Mouse (Mus musculus) leukemia stem cell, adult 10-12 weeks (primary cell): ENCODE measurements around the gene Ptcd1. TPM values are rescaled to one million over a fixed set of nuclear protein-coding genes. Genes with fewer than 3 reads are reported as not detected.

Experiments
- polyA plus RNA-seq: library from polyadenylated mRNA; stranded (reverse); fragments of >175 nt; gene quantifications from 2 replicates; pipeline ENCODE4 v1.2.3, GENCODE M21; 2012; ENCODE audit warnings: low replicate concordance

The Ptcd1 gene
- polyA plus RNA-seq, result 23.7 and 32.9 TPM in 2 replicates

DNA sequence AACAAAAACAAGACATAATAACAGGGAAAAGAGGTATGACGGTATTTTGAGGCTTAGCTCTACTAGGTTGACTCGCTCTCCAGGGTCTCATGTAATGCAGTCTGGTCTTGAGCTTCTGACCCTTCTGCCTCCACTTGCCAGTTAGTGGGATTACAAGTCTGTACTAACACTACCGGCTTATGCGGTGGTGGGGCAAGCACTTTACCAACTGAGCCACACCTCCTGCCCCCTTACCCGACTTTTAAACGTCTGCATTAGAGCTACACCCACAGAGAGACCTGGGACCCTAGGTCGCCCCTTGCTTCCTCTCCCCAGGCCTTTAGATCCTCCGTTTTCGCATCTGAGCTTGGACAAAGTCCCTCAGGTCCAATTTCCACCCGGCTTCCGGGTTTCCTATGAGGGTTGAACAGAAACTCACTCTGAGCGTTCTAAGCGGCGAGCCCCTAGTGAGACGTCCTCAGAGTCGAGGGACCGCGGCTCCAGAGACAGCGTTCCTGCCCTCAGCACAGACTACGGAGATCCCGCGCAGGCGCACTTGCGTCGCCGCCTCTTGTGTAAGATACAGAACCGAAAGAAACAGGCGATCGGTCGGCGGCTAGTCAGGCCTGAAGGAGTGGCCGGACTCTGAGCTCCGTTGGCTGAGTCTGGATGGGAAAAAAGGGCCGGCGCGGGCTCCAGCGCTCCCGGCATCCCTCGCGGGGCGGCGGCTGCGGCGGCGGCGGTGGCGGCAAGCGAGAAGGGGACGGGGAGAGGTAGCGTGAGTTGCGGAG is at the start of gene Ptcd1, which contains the start of gene Cpsf4:
Ptcd1 (minus strand) TSS at position 573 of the 770 bp plus-strand sequence.
Cpsf4 (plus strand) TSS at position 678 of the 770 bp plus-strand sequence.

GRCm38 (mm10) chr5:145203936-145204691 is 37.2 kb upstream of the Ptcd1 start, which contains the start of gene Zkscan5:
TSS of gene Zkscan5 (plus strand) at chr5:145204562.

GRCm38 (mm10) chr5:145201321-145201991 is 34.5 kb upstream of the Ptcd1 start, which contains the start of gene Zkscan14:
TSS of gene Zkscan14 (minus strand) at chr5:145201868.

GRCm38 (mm10) chr5:145191962-145192361 is 25.1 kb upstream of the Ptcd1 start, which contains the start of gene Atp5j2:
TSS of gene Atp5j2 (minus strand) at chr5:145192062.

GRCm38 (mm10) chr5:145139571-145140519 is 27.1 kb downstream of the Ptcd1 start, which contains the start of the genes Pdap1 and Bud31:
TSS of gene Pdap1 (minus strand) at chr5:145140238.
TSS of gene Bud31 (plus strand) at chr5:145140362.

DNA sequence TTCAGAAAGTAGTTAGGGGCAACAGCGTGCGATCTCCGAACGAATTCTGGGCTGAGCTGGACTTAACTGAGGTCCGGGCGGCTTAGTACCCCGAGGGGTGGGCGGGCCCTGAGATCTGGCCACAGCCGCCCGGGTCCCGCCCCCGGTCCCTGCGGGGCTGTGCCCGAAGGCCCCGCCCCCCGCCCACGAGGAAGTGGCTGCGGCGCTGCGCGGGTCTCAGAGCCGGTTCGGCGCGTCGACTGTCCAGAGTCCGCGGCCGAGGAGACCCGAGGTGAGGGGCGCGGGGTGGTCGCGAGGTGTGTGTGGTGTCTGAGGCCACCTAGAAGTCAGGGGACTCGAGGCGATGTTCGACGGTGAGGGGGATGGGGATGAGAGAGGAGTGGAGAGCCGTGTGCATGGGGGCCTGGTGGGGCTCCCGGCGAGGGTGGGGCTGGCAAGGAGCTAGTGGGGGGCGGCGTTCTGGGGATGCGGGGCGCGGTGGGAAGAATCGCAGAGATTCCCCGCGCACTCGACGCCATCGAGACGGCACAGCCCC is 52.8 kb downstream of the Ptcd1 start, which contains the start of gene Arpc1b:
Arpc1b (plus strand) TSS at position 145 of the 535 bp plus-strand sequence.

Other genes starting within 250 kb of the Ptcd1 start
- 3.5 and 4.1 TPM in 2 replicates for gene Smurf1, start 201.3 kb downstream of the Ptcd1 start, polyA plus RNA-seq
- gene Gm4871, start 134.4 kb downstream of the Ptcd1 start, polyA plus RNA-seq, result not detected in 2 replicates
- gene 1700018F24Rik, start 124.1 kb downstream of the Ptcd1 start, polyA plus RNA-seq, result 0.21 TPM in 1 of 2 replicates, not detected in the other
- gene Arpc1a, start 83.3 kb downstream of the Ptcd1 start, polyA plus RNA-seq, result 13.5 and 61.3 TPM in 2 replicates
- not detected in 2 replicates for gene Kpna7, start 83.1 kb downstream of the Ptcd1 start, polyA plus RNA-seq
- 303 and 531 TPM in 2 replicates for gene Arpc1b, start 52.9 kb downstream of the Ptcd1 start, polyA plus RNA-seq
- gene Pdap1, start 26.9 kb downstream of the Ptcd1 start, polyA plus RNA-seq, result 56.5 and 194 TPM in 2 replicates
- 3.0 and 4.0 TPM in 2 replicates for gene Bud31, start 26.7 kb downstream of the Ptcd1 start, polyA plus RNA-seq
- gene Cpsf4, start 105 bp upstream of the Ptcd1 start, polyA plus RNA-seq, result 134 and 150 TPM in 2 replicates
- 9.1 and 42.9 TPM in 2 replicates for gene Atp5j2, start 25.0 kb upstream of the Ptcd1 start, polyA plus RNA-seq
- gene Zkscan14, start 34.8 kb upstream of the Ptcd1 start, polyA plus RNA-seq, result 1.1 and 2.7 TPM in 2 replicates
- 0.57 and 3.2 TPM in 2 replicates for gene Zkscan5, start 37.5 kb upstream of the Ptcd1 start, polyA plus RNA-seq
- 24.0 and 31.3 TPM in 2 replicates for gene Zfp655, start 64.6 kb upstream of the Ptcd1 start, polyA plus RNA-seq
- gene Zscan25, start 113.4 kb upstream of the Ptcd1 start, polyA plus RNA-seq, result 36.7 and 43.3 TPM in 2 replicates
- not detected in 2 replicates for gene Cyp3a57, start 178.2 kb upstream of the Ptcd1 start, polyA plus RNA-seq